Mouse (Mus musculus): ENCODE data around the gene Ap2a1. TPM values are rescaled to one million over a fixed set of nuclear protein-coding genes. Genes with fewer than 3 reads are reported as not detected.
"Not testable (repeated sequence)": the region's sequence is repeated elsewhere in the genome, so short reads cannot be mapped to it uniquely, and the experiment has no call there.

Gene Ap2a1
- polyA plus RNA-seq, 1 experiment from 2014 or later, result 128 TPM

DNA sequence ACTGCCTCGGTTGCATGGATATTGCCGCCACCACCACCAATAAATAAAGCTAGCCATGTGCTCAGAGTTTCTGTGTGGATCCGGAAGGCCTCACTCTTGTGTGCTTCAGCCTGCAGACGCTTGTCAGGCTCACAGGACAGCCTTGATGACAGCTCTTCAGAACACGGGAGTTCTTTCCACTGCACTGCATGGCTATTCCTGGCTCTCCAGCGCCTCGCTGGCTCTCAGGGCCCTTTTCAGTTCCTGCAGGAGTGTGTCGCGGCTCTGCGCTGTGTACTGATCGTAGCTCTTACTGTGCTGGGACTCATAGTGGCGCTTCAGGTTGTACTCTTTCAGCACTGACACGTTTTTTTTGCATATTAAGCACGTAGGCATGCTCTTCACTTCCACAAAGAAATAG is 51.5 kb downstream of the Ap2a1 start:
- no peak for ATAC-seq
- H3K27me3 ChIP-seq (replicated peaks; ENCODE audit: control insufficient read depth, insufficient read depth, low read length), result no peaks in the 10 kb centered on the region
- 82% methylated on average over 14 of the region's 14 CpGs for WGBS

DNA sequence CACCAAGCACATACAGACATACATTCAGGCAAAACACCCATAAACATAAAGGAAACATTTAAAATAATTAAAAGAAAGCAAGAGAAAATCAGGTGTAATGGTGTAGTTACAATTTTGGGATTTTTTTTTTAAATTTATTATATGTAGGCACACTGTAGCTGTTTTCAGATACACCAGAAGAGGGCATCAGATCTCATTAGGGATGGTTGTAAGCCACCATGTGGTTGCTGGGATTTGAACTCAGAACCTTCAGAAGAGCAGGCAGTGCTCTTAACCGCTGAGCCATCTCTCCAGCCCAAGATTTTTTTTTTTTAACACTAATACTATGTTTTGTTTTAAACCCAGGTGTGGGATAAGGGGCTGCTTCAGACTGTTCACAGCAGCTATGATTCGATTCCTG is 57.5 kb downstream of the Ap2a1 start:
- H3K9me3 ChIP-seq (ENCODE audit: control insufficient read depth, low read length); H3K4me2 ChIP-seq (ENCODE audit: low read length); H3K4me3 ChIP-seq (ENCODE audit: low read length); H3K27me3 ChIP-seq (replicated peaks; ENCODE audit: control insufficient read depth, insufficient read depth, low read length); H3K27ac ChIP-seq (ENCODE audit: low read depth, low read length); ATAC-seq; H3K9ac ChIP-seq (ENCODE audit: low read depth, low read length); H3K36me3 ChIP-seq (ENCODE audit: control insufficient read depth, insufficient read depth, low read length): not testable (repeated sequence)
- WGBS, result 95% methylated on average over 2 of the region's 2 CpGs
- H3K4me1 ChIP-seq (ENCODE audit: control insufficient read depth, insufficient read depth, low read depth, low read length), result peaks cover 23% of the 10 kb centered on the region

More for the DNA sequence above, 51.5 kb downstream of the Ap2a1 start:
- Histone ChIP-seq H3K4me2 (ENCODE audit: low read length) (no peak overlapping the region), H3K36me3 (ENCODE audit: control insufficient read depth, insufficient read depth, low read length) (peaks cover 60% of the 10 kb centered on the region), H3K4me1 (ENCODE audit: control insufficient read depth, insufficient read depth, low read depth, low read length) (no peaks in the 10 kb centered on the region), H3K4me3 (ENCODE audit: low read length) (no peak overlapping the region), H3K9ac (ENCODE audit: low read depth, low read length) (no peak overlapping the region), H3K27ac (ENCODE audit: low read depth, low read length) (no peak overlapping the region), H3K9me3 (ENCODE audit: control insufficient read depth, low read length) (no peaks in the 10 kb centered on the region)

DNA sequence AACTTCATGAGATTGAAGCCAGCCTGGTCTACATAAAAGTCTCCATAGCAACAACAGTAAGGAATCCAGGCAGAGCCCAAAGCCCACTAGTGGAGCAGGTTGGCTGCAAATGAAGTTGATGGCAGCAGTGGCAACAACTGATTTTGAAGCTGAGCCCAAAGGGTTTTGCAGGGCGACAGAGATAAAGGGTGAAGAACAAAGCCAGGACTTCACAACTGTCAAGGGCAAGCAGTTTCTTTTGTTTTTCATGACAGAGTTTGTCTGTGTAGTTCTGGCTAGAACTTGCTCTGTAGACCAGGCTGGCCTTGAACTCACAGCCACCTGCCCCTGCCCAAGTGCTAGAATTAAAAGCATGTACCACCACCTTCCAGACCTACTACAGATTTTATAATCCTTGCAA is 58.1 kb downstream of the Ap2a1 start:
- H3K9ac ChIP-seq (ENCODE audit: low read depth, low read length), result no peak overlapping the region
- WGBS, result 25% methylated on average over 1 of the region's 1 CpGs
- H3K36me3 ChIP-seq (ENCODE audit: control insufficient read depth, insufficient read depth, low read length), result peaks cover 6% of the 10 kb centered on the region
- no peaks in the 10 kb centered on the region for H3K27me3 ChIP-seq (replicated peaks; ENCODE audit: control insufficient read depth, insufficient read depth, low read length)
- peaks cover 29% of the 10 kb centered on the region for H3K4me1 ChIP-seq (ENCODE audit: control insufficient read depth, insufficient read depth, low read depth, low read length)
- H3K4me3 ChIP-seq (ENCODE audit: low read length), result no peak overlapping the region
- no peaks in the 10 kb centered on the region for H3K9me3 ChIP-seq (ENCODE audit: control insufficient read depth, low read length)
- ATAC-seq, result no peak
- H3K4me2 ChIP-seq (ENCODE audit: low read length), result no peak overlapping the region
- H3K27ac ChIP-seq (ENCODE audit: low read depth, low read length), result no peak overlapping the region

DNA sequence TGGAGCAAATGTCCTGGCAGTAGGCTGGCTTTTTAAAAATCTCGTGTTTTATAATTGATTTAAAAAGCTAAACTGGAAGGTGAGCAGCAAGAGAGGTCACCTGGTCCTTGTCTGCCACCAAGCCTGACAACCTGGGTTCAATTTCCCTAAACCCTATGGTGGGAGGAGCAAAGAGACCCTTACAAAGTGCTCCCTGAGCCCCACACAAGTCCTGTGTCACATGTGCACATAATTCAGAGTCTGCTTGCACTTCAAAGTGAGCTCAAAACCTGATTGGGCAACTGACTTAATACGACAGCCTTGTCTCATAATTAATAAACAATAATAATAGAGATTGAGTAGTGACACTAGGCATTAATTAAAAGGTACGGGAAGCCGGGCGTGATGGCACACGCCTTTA is 58.7 kb downstream of the Ap2a1 start:
- no peak overlapping the region for H3K9ac ChIP-seq (ENCODE audit: low read depth, low read length)
- H3K4me3 ChIP-seq (ENCODE audit: low read length), result no peak overlapping the region; the same call in 1 of the 2 replicates
- peak overlapping the region; percentile 98; the same call in 1 of the 2 replicates for H3K27ac ChIP-seq (ENCODE audit: low read depth, low read length)
- H3K4me1 ChIP-seq (ENCODE audit: control insufficient read depth, insufficient read depth, low read depth, low read length), result peaks cover 35% of the 10 kb centered on the region
- peak overlapping the region; percentile 94 for H3K4me2 ChIP-seq (ENCODE audit: low read length)
- 77% methylated on average over 6 of the region's 6 CpGs for WGBS
- H3K9me3 ChIP-seq (ENCODE audit: control insufficient read depth, low read length), result no peaks in the 10 kb centered on the region
- peaks cover under 1% of the 10 kb centered on the region for H3K36me3 ChIP-seq (ENCODE audit: control insufficient read depth, insufficient read depth, low read length)
- no peak for ATAC-seq
- no peaks in the 10 kb centered on the region for H3K27me3 ChIP-seq (replicated peaks; ENCODE audit: control insufficient read depth, insufficient read depth, low read length)

DNA sequence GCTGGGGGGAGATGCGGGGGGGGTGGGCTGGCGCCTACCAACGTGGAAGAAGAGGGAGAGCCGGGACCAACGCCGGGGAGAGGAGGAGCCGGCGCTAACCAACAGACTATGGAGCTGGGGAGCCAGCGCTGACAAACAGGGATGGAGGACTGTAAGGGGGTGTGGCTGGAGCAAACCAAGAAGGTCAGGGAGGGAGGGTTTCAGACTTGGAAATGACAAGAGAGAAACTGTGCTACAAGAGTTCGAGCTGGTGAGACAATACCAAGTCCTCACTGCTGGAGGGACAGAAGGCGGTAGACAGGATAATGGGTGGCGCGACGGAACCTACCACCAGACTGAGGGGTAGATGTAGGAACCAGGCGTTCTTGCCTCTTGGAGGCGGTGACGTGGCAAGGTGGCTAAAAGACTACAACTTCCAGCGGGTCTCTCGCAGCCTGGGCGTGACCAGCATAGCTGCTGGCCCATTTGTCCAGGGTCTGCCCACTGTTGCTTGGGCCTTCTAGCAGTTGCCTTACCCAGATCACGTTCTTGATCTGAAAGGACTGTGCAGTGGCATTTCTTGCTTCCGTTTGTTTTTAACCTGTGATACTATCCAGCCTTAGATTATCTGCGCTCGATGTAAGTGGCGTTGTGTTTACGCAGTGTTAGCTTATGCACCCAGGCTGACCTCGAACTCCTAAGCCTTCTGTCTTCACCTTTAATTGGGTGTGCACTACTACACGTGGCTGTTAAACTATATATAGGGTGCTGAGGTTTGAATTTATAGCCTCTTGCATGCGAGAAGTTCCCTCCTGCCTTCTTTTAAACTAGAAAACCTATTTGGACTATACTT is 59.4 kb downstream of the Ap2a1 start, which contains the start of gene Ptov1:
TSS of gene Ptov1 (minus strand) at position 92 of the 832 bp plus-strand sequence.
- 10% methylated on average over 29 of the region's 29 CpGs for WGBS

DNA sequence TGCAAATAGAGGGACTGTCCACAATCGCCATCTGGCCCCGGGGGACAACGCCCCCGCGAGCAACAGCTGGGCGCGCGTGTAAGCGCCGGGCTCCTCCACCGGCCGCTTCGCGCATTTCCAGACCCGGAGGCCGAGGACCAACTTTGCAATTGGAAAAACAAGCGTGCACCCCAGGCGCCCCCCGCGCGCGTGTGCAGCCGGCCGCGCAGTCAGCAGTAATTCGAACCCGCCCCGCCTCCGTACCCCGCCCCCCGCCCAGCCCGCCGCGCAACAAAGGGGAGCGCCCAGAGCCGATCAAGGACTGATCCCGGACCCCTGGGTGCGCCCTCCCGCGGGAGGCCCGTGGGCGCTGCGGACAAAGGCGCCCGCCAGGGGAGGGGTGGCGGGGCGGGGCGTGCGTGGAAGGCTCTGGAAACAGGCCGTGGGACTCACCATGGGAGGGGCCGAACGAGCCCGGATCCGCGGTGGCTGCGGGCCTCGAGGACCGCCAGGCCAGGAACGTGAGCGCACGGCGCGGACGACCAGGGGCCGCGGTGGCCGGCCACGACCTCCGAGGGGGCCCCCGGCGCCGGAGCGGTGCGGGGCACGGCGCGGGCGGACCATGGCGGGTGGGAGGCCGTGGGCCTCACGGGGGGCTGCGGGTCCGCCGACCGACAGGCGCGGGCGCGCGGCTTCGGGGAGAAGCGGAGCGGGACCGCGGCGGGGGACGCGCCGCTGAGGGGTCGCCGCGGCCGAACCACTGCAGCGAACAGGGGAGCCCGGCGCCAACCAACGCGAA is 60.2 kb downstream of the Ap2a1 start:
- Histone ChIP-seq H3K27ac (ENCODE audit: low read depth, low read length) (peak overlapping the region; percentile 98), H3K4me1 (ENCODE audit: control insufficient read depth, insufficient read depth, low read depth, low read length) (peaks cover 45% of the 10 kb centered on the region), H3K36me3 (ENCODE audit: control insufficient read depth, insufficient read depth, low read length) (peaks cover 11% of the 10 kb centered on the region)

More for the DNA sequence above, 59.4 kb downstream of the Ap2a1 start, which contains the start of gene Ptov1:
- Histone ChIP-seq H3K4me2 (ENCODE audit: low read length) (peak within 1 kb of the TSS; percentile 94), H3K9me3 (ENCODE audit: control insufficient read depth, low read length) (no peaks in the 10 kb centered on the region), H3K4me1 (ENCODE audit: control insufficient read depth, insufficient read depth, low read depth, low read length) (peaks cover 41% of the 10 kb centered on the region), H3K27me3 (replicated peaks; ENCODE audit: control insufficient read depth, insufficient read depth, low read length) (no peaks in the 10 kb centered on the region), H3K4me3 (ENCODE audit: low read length) (peak within 1 kb of the TSS; percentile 71), H3K9ac (ENCODE audit: low read depth, low read length) (peak within 1 kb of the TSS; percentile 89), H3K27ac (ENCODE audit: low read depth, low read length) (peak within 1 kb of the TSS; percentile 98), H3K36me3 (ENCODE audit: control insufficient read depth, insufficient read depth, low read length) (peaks cover 3% of the 10 kb centered on the region)
- ATAC-seq, result peak; percentile 96

DNA sequence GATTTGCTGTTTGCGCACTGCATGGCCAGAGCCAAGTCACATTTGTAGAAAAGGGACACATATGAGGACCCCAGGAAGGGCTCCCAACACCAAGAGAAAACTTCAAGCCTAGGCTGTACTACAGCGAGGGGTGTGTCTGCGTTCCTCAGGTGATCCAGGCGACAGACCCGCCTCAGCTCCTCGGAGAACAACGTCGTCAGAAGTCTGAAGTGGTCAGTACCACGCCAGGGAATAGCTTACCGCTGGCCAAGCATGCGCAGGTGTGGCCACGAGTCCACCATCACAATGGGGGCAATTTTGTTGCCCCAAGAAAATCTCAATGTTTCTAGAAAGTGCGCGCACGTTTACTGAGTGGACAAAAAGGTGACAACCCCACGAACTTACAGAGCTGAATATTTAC is 60.8 kb downstream of the Ap2a1 start:
- ATAC-seq, result no peak
- peak overlapping the region; percentile 89 for H3K9ac ChIP-seq (ENCODE audit: low read depth, low read length)
- H3K27ac ChIP-seq (ENCODE audit: low read depth, low read length), result peak overlapping the region; percentile 98
- no peaks in the 10 kb centered on the region for H3K9me3 ChIP-seq (ENCODE audit: control insufficient read depth, low read length)
- H3K4me1 ChIP-seq (ENCODE audit: control insufficient read depth, insufficient read depth, low read depth, low read length), result peaks cover 45% of the 10 kb centered on the region
- H3K36me3 ChIP-seq (ENCODE audit: control insufficient read depth, insufficient read depth, low read length), result peaks cover 18% of the 10 kb centered on the region
- 5% methylated on average over 16 of the region's 16 CpGs for WGBS
- H3K4me2 ChIP-seq (ENCODE audit: low read length), result peak overlapping the region; percentile 94
- H3K27me3 ChIP-seq (replicated peaks; ENCODE audit: control insufficient read depth, insufficient read depth, low read length), result no peaks in the 10 kb centered on the region
- peak overlapping the region; percentile 71 for H3K4me3 ChIP-seq (ENCODE audit: low read length)

More for the DNA sequence above, 60.2 kb downstream of the Ap2a1 start:
- peak; percentile 14 for ATAC-seq
- H3K9me3 ChIP-seq (ENCODE audit: control insufficient read depth, low read length), result no peaks in the 10 kb centered on the region
- under 1% methylated on average over 68 of the region's 108 CpGs for WGBS
- H3K4me3 ChIP-seq (ENCODE audit: low read length), result peak overlapping the region; percentile 71
- peak overlapping the region; percentile 89 for H3K9ac ChIP-seq (ENCODE audit: low read depth, low read length)
- no peaks in the 10 kb centered on the region for H3K27me3 ChIP-seq (replicated peaks; ENCODE audit: control insufficient read depth, insufficient read depth, low read length)
- peak overlapping the region; percentile 94 for H3K4me2 ChIP-seq (ENCODE audit: low read length)

DNA sequence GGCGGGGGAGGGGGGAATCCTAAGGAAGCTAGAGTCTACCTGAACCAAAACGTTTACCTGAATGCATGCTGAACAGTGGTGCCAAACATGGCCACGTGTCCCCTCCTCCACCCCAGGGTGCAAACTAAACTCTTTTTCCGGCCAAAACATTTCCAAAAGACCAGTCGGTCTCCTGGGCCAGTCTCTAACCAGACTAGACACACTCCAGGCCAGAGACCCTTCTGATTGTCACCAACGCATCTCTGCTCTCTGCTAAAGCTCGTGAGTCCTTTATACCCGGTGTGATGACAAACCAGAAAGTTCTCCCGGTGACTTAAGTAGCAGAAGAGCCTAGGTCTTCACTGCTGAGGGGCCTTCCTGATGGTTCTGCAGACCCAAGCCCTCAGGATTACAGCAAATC is 61.5 kb downstream of the Ap2a1 start:
- Histone ChIP-seq H3K4me2 (ENCODE audit: low read length) (peak overlapping the region; percentile 94), H3K36me3 (ENCODE audit: control insufficient read depth, insufficient read depth, low read length) (peaks cover 24% of the 10 kb centered on the region), H3K27me3 (replicated peaks; ENCODE audit: control insufficient read depth, insufficient read depth, low read length) (no peaks in the 10 kb centered on the region), H3K9me3 (ENCODE audit: control insufficient read depth, low read length) (no peaks in the 10 kb centered on the region), H3K27ac (ENCODE audit: low read depth, low read length) (no peak overlapping the region; the same call in 1 of the 2 replicates), H3K9ac (ENCODE audit: low read depth, low read length) (peak overlapping the region; percentile 89), H3K4me3 (ENCODE audit: low read length) (peak overlapping the region; percentile 71), H3K4me1 (ENCODE audit: control insufficient read depth, insufficient read depth, low read depth, low read length) (peaks cover 45% of the 10 kb centered on the region)
- ATAC-seq, result no peak
- 37% methylated on average over 9 of the region's 9 CpGs for WGBS
